Mouse (Mus musculus): Measurements from ENCODE around the gene Rtbdn. TPM values are rescaled to one million over a fixed set of nuclear protein-coding genes. Genes with fewer than 3 reads are reported as not detected.

Gene Rtbdn
- polyA plus RNA-seq, 1 experiment from 2014 or later = 0.58 TPM

- H3K27me3 ChIP-seq (ENCODE audit: low read depth, poor library complexity, severe bottlenecking) = peaks cover 52% of the 10 kb centered on the region
- peaks cover 35% of the 10 kb centered on the region for H3K4me1 ChIP-seq
- H3K36me3 ChIP-seq = no peaks in the 10 kb centered on the region
- DNase-seq (ENCODE audit: low spot score) = peak; percentile 96
- under 1% methylated on average over 28 of the region's 28 CpGs for WGBS
- no peaks in the 10 kb centered on the region for H3K9me3 ChIP-seq (replicated peaks)
- peak within 1 kb of the TSS; percentile 73 for H3K4me3 ChIP-seq
- peak within 1 kb of the TSS; percentile 87 for H3K27ac ChIP-seq
Measured at GRCm38 (mm10) chr8:84990349-84990748, 43.6 kb downstream of the Rtbdn start, which contains the start of gene Hook2. Gene Hook2 (plus strand): TSS chr8:84990603.

- Histone ChIP-seq H3K4me3 (peak overlapping the region; percentile 73), H3K27me3 (ENCODE audit: low read depth, poor library complexity, severe bottlenecking) (peaks cover 57% of the 10 kb centered on the region), H3K4me1 (peaks cover 34% of the 10 kb centered on the region), H3K9me3 (replicated peaks) (no peaks in the 10 kb centered on the region), H3K27ac (peak overlapping the region; percentile 87), H3K36me3 (no peaks in the 10 kb centered on the region)
- DNase-seq (ENCODE audit: low spot score) = no peak
- WGBS = 1% methylated on average over 15 of the region's 15 CpGs
Measured at GRCm38 (mm10) chr8:84990836-84991235, 44.0 kb downstream of the Rtbdn start.

GRCm38 (mm10) chr8:84994375-84994774 is 47.6 kb downstream of the Rtbdn start:
- Histone ChIP-seq H3K27ac (no peak overlapping the region), H3K4me3 (no peak overlapping the region), H3K4me1 (peaks cover 32% of the 10 kb centered on the region), H3K36me3 (no peaks in the 10 kb centered on the region), H3K27me3 (ENCODE audit: low read depth, poor library complexity, severe bottlenecking) (peaks cover 60% of the 10 kb centered on the region), H3K9me3 (replicated peaks) (no peaks in the 10 kb centered on the region)
- WGBS = 93% methylated on average over 9 of the region's 9 CpGs
- DNase-seq (ENCODE audit: low spot score) = no peak

GRCm38 (mm10) chr8:84995680-84996079 is 48.9 kb downstream of the Rtbdn start:
- H3K9me3 ChIP-seq (replicated peaks) = no peaks in the 10 kb centered on the region
- DNase-seq (ENCODE audit: low spot score) = peak; percentile 43
- H3K27me3 ChIP-seq (ENCODE audit: low read depth, poor library complexity, severe bottlenecking) = peaks cover 60% of the 10 kb centered on the region
- peak overlapping the region; percentile 56; the same call in 1 of the 2 replicates for H3K27ac ChIP-seq
- no peaks in the 10 kb centered on the region for H3K36me3 ChIP-seq
- 25% methylated on average over 25 of the region's 25 CpGs for WGBS
- H3K4me3 ChIP-seq = peak overlapping the region; percentile 24
- peaks cover 21% of the 10 kb centered on the region for H3K4me1 ChIP-seq

GRCm38 (mm10) chr8:84996978-84997377 is 50.2 kb downstream of the Rtbdn start:
- 76% methylated on average over 5 of the region's 5 CpGs for WGBS
- DNase-seq (ENCODE audit: low spot score) = no peak
- no peak overlapping the region for H3K27ac ChIP-seq
- H3K27me3 ChIP-seq (ENCODE audit: low read depth, poor library complexity, severe bottlenecking) = peaks cover 55% of the 10 kb centered on the region
- H3K4me1 ChIP-seq = peaks cover 15% of the 10 kb centered on the region
- no peaks in the 10 kb centered on the region for H3K36me3 ChIP-seq
- no peaks in the 10 kb centered on the region for H3K9me3 ChIP-seq (replicated peaks)
- no peak overlapping the region for H3K4me3 ChIP-seq

GRCm38 (mm10) chr8:84997649-84998295 is 51.0 kb downstream of the Rtbdn start:
- H3K27ac ChIP-seq = peak overlapping the region; percentile 47
- 6% methylated on average over 19 of the region's 19 CpGs for WGBS
- peak overlapping the region; percentile 27 for H3K4me3 ChIP-seq
- H3K27me3 ChIP-seq (ENCODE audit: low read depth, poor library complexity, severe bottlenecking) = peaks cover 52% of the 10 kb centered on the region
- peaks cover 15% of the 10 kb centered on the region for H3K4me1 ChIP-seq
- no peaks in the 10 kb centered on the region for H3K9me3 ChIP-seq (replicated peaks)
- DNase-seq (ENCODE audit: low spot score) = peak; percentile 92
- H3K36me3 ChIP-seq = no peaks in the 10 kb centered on the region

Small RNA genes within 50 kb of the gene (microRNA-seq; reads per million reads assigned to microRNA genes)
- not detected for gene Gm24197

Other genes starting within 250 kb of the Rtbdn start
- gene Lyl1, start 245.5 kb upstream of the Rtbdn start, polyA plus RNA-seq (2016; fragmentation: Nextera tagmentation; extraction: Ambion mirVana) = 4.6 and 4.7 TPM in 2 replicates
- 3.7 and 8.1 TPM in 2 replicates for gene G430095P16Rik, start 224.0 kb upstream of the Rtbdn start, polyA plus RNA-seq (2016; fragmentation: Nextera tagmentation; extraction: Ambion mirVana)
- gene Nfix, start 146.6 kb upstream of the Rtbdn start, polyA plus RNA-seq (2016; fragmentation: Nextera tagmentation; extraction: Ambion mirVana) = 0.24 and 2.1 TPM in 2 replicates
- 1.9 and 2.7 TPM in 2 replicates for gene Dand5, start 124.2 kb upstream of the Rtbdn start, polyA plus RNA-seq (2016; fragmentation: Nextera tagmentation; extraction: Ambion mirVana)
- gene Gadd45gip1, start 115.5 kb upstream of the Rtbdn start, polyA plus RNA-seq (2016; fragmentation: Nextera tagmentation; extraction: Ambion mirVana) = 51.7 and 54.4 TPM in 2 replicates
- 119 and 122 TPM in 2 replicates for gene Rad23a, start 106.3 kb upstream of the Rtbdn start, polyA plus RNA-seq (2016; fragmentation: Nextera tagmentation; extraction: Ambion mirVana)
- 820 and 843 TPM in 2 replicates for gene Calr, start 100.1 kb upstream of the Rtbdn start, polyA plus RNA-seq (2016; fragmentation: Nextera tagmentation; extraction: Ambion mirVana)
- gene Farsa, start 90.0 kb upstream of the Rtbdn start, polyA plus RNA-seq (2016; fragmentation: Nextera tagmentation; extraction: Ambion mirVana) = 149 and 156 TPM in 2 replicates
- 92.8 and 99.5 TPM in 2 replicates for gene Syce2, start 74.9 kb upstream of the Rtbdn start, polyA plus RNA-seq (2016; fragmentation: Nextera tagmentation; extraction: Ambion mirVana)
- 44.5 and 54.2 TPM in 2 replicates for gene Gcdh, start 53.1 kb upstream of the Rtbdn start, polyA plus RNA-seq (2016; fragmentation: Nextera tagmentation; extraction: Ambion mirVana)
- gene Klf1, start 45.1 kb upstream of the Rtbdn start, polyA plus RNA-seq (2016; fragmentation: Nextera tagmentation; extraction: Ambion mirVana) = 14.0 and 18.7 TPM in 2 replicates
- 6.4 and 8.2 TPM in 2 replicates for gene Dnase2a, start 38.4 kb upstream of the Rtbdn start, polyA plus RNA-seq (2016; fragmentation: Nextera tagmentation; extraction: Ambion mirVana)
- gene Mast1, start 9.6 kb upstream of the Rtbdn start, polyA plus RNA-seq (2016; fragmentation: Nextera tagmentation; extraction: Ambion mirVana) = 0.09 and 0.16 TPM in 2 replicates
- not detected in 2 replicates for gene Gm49661, start 22.4 kb downstream of the Rtbdn start, polyA plus RNA-seq (2016; fragmentation: Nextera tagmentation; extraction: Ambion mirVana)
- gene Prdx2, start 22.6 kb downstream of the Rtbdn start, polyA plus RNA-seq (2016; fragmentation: Nextera tagmentation; extraction: Ambion mirVana) = 1,175 and 1,260 TPM in 2 replicates
- 156 and 168 TPM in 2 replicates for gene Rnaseh2a, start 22.8 kb downstream of the Rtbdn start, polyA plus RNA-seq (2016; fragmentation: Nextera tagmentation; extraction: Ambion mirVana)
- gene Junb, start 31.7 kb downstream of the Rtbdn start, polyA plus RNA-seq (2016; fragmentation: Nextera tagmentation; extraction: Ambion mirVana) = 9.9 and 14.4 TPM in 2 replicates
- 16.0 and 19.1 TPM in 2 replicates for gene Hook2, start 43.6 kb downstream of the Rtbdn start, polyA plus RNA-seq (2016; fragmentation: Nextera tagmentation; extraction: Ambion mirVana)
- gene Best2, start 67.5 kb downstream of the Rtbdn start, polyA plus RNA-seq (2016; fragmentation: Nextera tagmentation; extraction: Ambion mirVana) = not detected in 2 replicates
- gene Asna1, start 78.3 kb downstream of the Rtbdn start, polyA plus RNA-seq (2016; fragmentation: Nextera tagmentation; extraction: Ambion mirVana) = 161 and 163 TPM in 2 replicates
- gene Trir, start 79.8 kb downstream of the Rtbdn start, polyA plus RNA-seq (2016; fragmentation: Nextera tagmentation; extraction: Ambion mirVana) = 138 and 157 TPM in 2 replicates
- 28.1 and 28.4 TPM in 2 replicates for gene Tnpo2, start 89.9 kb downstream of the Rtbdn start, polyA plus RNA-seq (2016; fragmentation: Nextera tagmentation; extraction: Ambion mirVana)
- gene Fbxw9, start 113.1 kb downstream of the Rtbdn start, polyA plus RNA-seq (2016; fragmentation: Nextera tagmentation; extraction: Ambion mirVana) = 19.9 and 23.1 TPM in 2 replicates
- gene Gm5741, start 121.0 kb downstream of the Rtbdn start, polyA plus RNA-seq (2016; fragmentation: Nextera tagmentation; extraction: Ambion mirVana) = 0.79 TPM in 1 of 2 replicates, not detected in the other
- gene Dhps, start 124.8 kb downstream of the Rtbdn start, polyA plus RNA-seq (2016; fragmentation: Nextera tagmentation; extraction: Ambion mirVana) = 70.2 and 79.0 TPM in 2 replicates
- 109 and 116 TPM in 2 replicates for gene Wdr83os, start 133.7 kb downstream of the Rtbdn start, polyA plus RNA-seq (2016; fragmentation: Nextera tagmentation; extraction: Ambion mirVana)
- 62.5 and 66.4 TPM in 2 replicates for gene Wdr83, start 134.3 kb downstream of the Rtbdn start, polyA plus RNA-seq (2016; fragmentation: Nextera tagmentation; extraction: Ambion mirVana)
- gene Man2b1, start 136.3 kb downstream of the Rtbdn start, polyA plus RNA-seq (2016; fragmentation: Nextera tagmentation; extraction: Ambion mirVana) = 22.4 and 25.2 TPM in 2 replicates
- 1.1 and 1.9 TPM in 2 replicates for gene Zfp791, start 176.1 kb downstream of the Rtbdn start, polyA plus RNA-seq (2016; fragmentation: Nextera tagmentation; extraction: Ambion mirVana)
- not detected in 2 replicates for gene Cks1brt, start 204.9 kb downstream of the Rtbdn start, polyA plus RNA-seq (2016; fragmentation: Nextera tagmentation; extraction: Ambion mirVana)

Measured in limb, embryonic 10.5 days (tissue).